Comparison of ENCODE assay signal across 22 mouse cellular contexts in the genomic region with DNA sequence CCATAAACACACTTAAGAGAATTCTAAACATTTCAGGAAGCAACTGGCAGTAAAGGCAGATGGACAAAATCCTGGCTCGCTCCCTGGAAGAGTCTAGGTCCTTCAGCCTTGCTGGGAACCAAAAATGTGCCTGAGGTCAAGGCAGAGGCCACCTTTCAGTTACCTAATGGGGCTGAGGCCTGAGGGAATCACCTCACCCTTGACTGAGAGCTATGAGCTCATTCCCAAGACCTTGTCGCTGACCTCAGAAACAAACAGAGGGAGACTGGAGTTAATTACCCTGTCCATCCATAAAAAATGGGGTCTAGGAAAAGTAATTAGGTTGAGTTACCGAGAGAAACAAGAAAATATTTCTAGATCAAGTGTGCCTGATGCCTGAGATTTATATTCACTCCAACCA.
DNase-seq lines count a peak whose midpoint lies in the region; ATAC-seq lines count a peak whose summit lies in the region.
"Had no signal": no experiment of that assay in that cellular context is flagged by ENCODE, and none has a peak within 500 bp of the region (broad histone marks: within the 10 kb centered on the region; RNA-seq: fewer than 3 reads in every experiment).

No protein-coding gene starts in this region.

- ATAC-seq in kidney, embryonic 14.5 days (ENCODE audit: low FRiP score, low TSS enrichment), result peak; percentile 71
- ATAC-seq: CD4-positive, CD25-positive, alpha-beta regulatory T cell, adult 4 months; forebrain, embryonic 14.5 days had no signal

- H3K27me3 ChIP-seq in kidney, embryonic 14.5 days (ENCODE audit: control insufficient read depth, insufficient read depth, low read length), result no peaks in the 10 kb centered on the region
- H3K27me3 ChIP-seq: embryonic facial prominence, embryonic 15.5 days; heart, embryonic 12.5 days had no signal

- no peak overlapping the region for H3K4me2 ChIP-seq in kidney, embryonic 14.5 days (replicated peaks; ENCODE audit: low read depth, low read length)
- H3K4me2 ChIP-seq: embryonic facial prominence, embryonic 15.5 days; heart, embryonic 12.5 days; hindbrain, embryonic 14.5 days had no signal

- H3K36me3 ChIP-seq in kidney, embryonic 14.5 days (ENCODE audit: control insufficient read depth, insufficient read depth, low read length), result no peaks in the 10 kb centered on the region
- H3K36me3 ChIP-seq: embryonic facial prominence, embryonic 15.5 days; forebrain, embryonic 10.5 days; G1E; heart, embryonic 12.5 days; hindbrain, embryonic 10.5 days had no signal

- H3K9me3 ChIP-seq in kidney, embryonic 14.5 days (ENCODE audit: control insufficient read depth, low read length), result no peaks in the 10 kb centered on the region
- H3K9me3 ChIP-seq: embryonic facial prominence, embryonic 15.5 days; forebrain, embryonic 10.5 days; hindbrain, embryonic 10.5 days had no signal

- no peak overlapping the region for H3K27ac ChIP-seq in kidney, embryonic 14.5 days (ENCODE audit: low read depth, low read length)
- H3K27ac ChIP-seq: embryonic facial prominence, embryonic 15.5 days; forebrain, embryonic 10.5 days; gastrocnemius, adult 2 months; hindbrain, embryonic 10.5 days; hindbrain, embryonic 14.5 days had no signal

- no peak overlapping the region for H3K4me3 ChIP-seq in kidney, embryonic 14.5 days (ENCODE audit: low read length)
- H3K4me3 ChIP-seq: embryonic facial prominence, embryonic 15.5 days; erythroblast, embryonic 14.5 days; forebrain, embryonic 10.5 days; gastrocnemius, adult 2 months; heart, embryonic 12.5 days; hindbrain, embryonic 10.5 days had no signal

- peak; percentile 7 to 70 for DNase-seq in adrenal gland, adult (ENCODE audit: inconsistent age in 2 of 2, low spot score in 1 of 2)
- DNase-seq in adrenal gland, adult 18-20 months (ENCODE audit: low spot score in 2 of 2), result no peak
- DNase-seq in embryo, embryonic 10 days (ENCODE audit: low spot score), result peak; percentile 29
- no peak for DNase-seq in embryo, embryonic 9.5 days (ENCODE audit: extremely low spot score)
- DNase-seq in kidney, adult 8-10 months, result no peak
- DNase-seq in kidney, postnatal 4 days, result peak; percentile 6 to 22
- DNase-seq: B cell, adult 2 months; cerebellum, adult 11 months; cerebellum, adult 8-10 months; cerebellum, postnatal 14 days; gastrocnemius, adult 2 months; gastrocnemius, postnatal 25 days had no signal

- H3K9ac ChIP-seq in kidney, embryonic 14.5 days (ENCODE audit: low read depth, low read length), result no peak overlapping the region
- H3K9ac ChIP-seq: embryonic facial prominence, embryonic 15.5 days; heart, embryonic 12.5 days; hindbrain, embryonic 14.5 days had no signal

- H3K4me1 ChIP-seq in kidney, embryonic 14.5 days (ENCODE audit: control insufficient read depth, insufficient read depth, low read length), result peaks cover 2% of the 10 kb centered on the region; the same call in 1 of the 2 replicates
- H3K4me1 ChIP-seq: embryonic facial prominence, embryonic 15.5 days; heart, embryonic 12.5 days; hindbrain, embryonic 10.5 days had no signal

- 15% methylated on average over 3 of the region's 3 CpGs for WGBS in kidney, embryonic 14.5 days

Comparison
In these comparisons a context has a peak if more than half of its experiments do, and no peak if none do; other contexts are left out.
1. DNase-seq: peak in adrenal gland, adult (2 of 2), embryo, embryonic 10 days (single experiment) and kidney, postnatal 4 days (2 of 2); none in adrenal gland, adult 18-20 months (0 of 2), embryo, embryonic 9.5 days (single experiment) and kidney, adult 8-10 months (0 of 2).